Mouse (Mus musculus) midbrain, postnatal 0 days (tissue): ENCODE measurements around the gene Gm21897. TPM values are rescaled to one million over a fixed set of nuclear protein-coding genes. Genes with fewer than 3 reads are reported as not detected.
"Not testable (repeated sequence)": the region's sequence is repeated elsewhere in the genome, so short reads cannot be mapped to it uniquely, and the experiment has no call there.

Experiments used
- ATAC-seq: fragments of 200-750 bp; cut with Nextera tagmentation; 2 replicates; pipeline ENCODE4 v1.8.0; 2017; ENCODE audit warnings: moderate number of reproducible peaks, mild to moderate bottlenecking, moderate TSS enrichment, moderate library complexity; ENCODE audit not compliant: low FRiP score
- DNase-seq: peaks from one replicate; pipeline ENCODE4 v3.0.0-alpha.2; 2015; ENCODE audit warnings: low spot score
- H3K27ac ChIP-seq: fragments of 300-500 bp; sonication (generic); 2 replicates; pipeline ENCODE4 v1.5.1; 2014; ENCODE audit warnings: low read depth, mild to moderate bottlenecking, low read length, mixed read lengths
- H3K27me3 ChIP-seq: fragments of 300-500 bp; sonication (generic); 2 replicates; pipeline ENCODE4 v1.6.1; 2014; ENCODE audit warnings: low read length, control low read depth, mixed read lengths; ENCODE audit not compliant: insufficient read depth
- H3K36me3 ChIP-seq: fragments of 300-500 bp; sonication (generic); 2 replicates; pipeline ENCODE4 v1.6.1; 2014; ENCODE audit warnings: low read length, control low read depth, mixed read lengths; ENCODE audit not compliant: insufficient read depth
- H3K4me1 ChIP-seq: fragments of 300-500 bp; sonication (generic); 2 replicates; pipeline ENCODE4 v1.6.1; 2014; ENCODE audit warnings: mild to moderate bottlenecking, control low read depth, antibody characterized with exemption, low read length, mixed read lengths; ENCODE audit not compliant: insufficient read depth
- H3K4me2 ChIP-seq: fragments of 300-500 bp; sonication (generic); 2 replicates; pipeline ENCODE4 v1.6.1; 2014; ENCODE audit warnings: low read depth, mild to moderate bottlenecking, low read length, mixed read lengths; ENCODE audit not compliant: poor library complexity, severe bottlenecking
- H3K4me3 ChIP-seq: fragments of 300-500 bp; sonication (generic); 2 replicates; pipeline ENCODE4 v1.5.1; 2014; ENCODE audit warnings: low read depth, mild to moderate bottlenecking, low read length, moderate library complexity
- H3K9ac ChIP-seq: fragments of 300-500 bp; sonication (generic); replicated peaks from 2 replicates; pipeline ENCODE4 v1.6.1; 2014; ENCODE audit warnings: mild to moderate bottlenecking, low read length, moderate library complexity, mixed read lengths; ENCODE audit not compliant: poor library complexity, severe bottlenecking
- H3K9me3 ChIP-seq: fragments of 300-500 bp; sonication (generic); 2 replicates; pipeline ENCODE4 v1.6.1; 2016; ENCODE audit warnings: low read length, control low read depth
- CTCF ChIP-seq: IDR thresholded peaks from 2 replicates; pipeline ENCODE4 v1.5.1; 2016; ENCODE audit warnings: antibody characterized with exemption, mild to moderate bottlenecking
- WGBS: fragments of 180-500 bp; shearing (Covaris S2); extraction: QIAGEN DNeasy Blood & Tissue Kit; methylation state at CpG from one replicate; pipeline ENCODE4 v1.1.7; 2014; 5-methylcytosine and 5-hydroxymethylcytosine counted together
- polyA plus RNA-seq: library from polyadenylated mRNA; unstranded; fragments of >200 nt; fragmentation: Nextera tagmentation; extraction: Ambion mirVana; gene quantifications from 2 replicates; pipeline ENCODE4 v1.2.1, GENCODE M21; 2015
- total RNA-seq: library from RNA; depleted of rRNA; stranded (reverse); fragments of >200 nt; gene quantifications from 2 replicates; pipeline ENCODE4 v1.2.3, GENCODE M21; 2014; rRNA removed

Gm21897 gene
- total RNA-seq = not detected in 2 replicates
- not detected in 2 replicates for polyA plus RNA-seq

DNA sequence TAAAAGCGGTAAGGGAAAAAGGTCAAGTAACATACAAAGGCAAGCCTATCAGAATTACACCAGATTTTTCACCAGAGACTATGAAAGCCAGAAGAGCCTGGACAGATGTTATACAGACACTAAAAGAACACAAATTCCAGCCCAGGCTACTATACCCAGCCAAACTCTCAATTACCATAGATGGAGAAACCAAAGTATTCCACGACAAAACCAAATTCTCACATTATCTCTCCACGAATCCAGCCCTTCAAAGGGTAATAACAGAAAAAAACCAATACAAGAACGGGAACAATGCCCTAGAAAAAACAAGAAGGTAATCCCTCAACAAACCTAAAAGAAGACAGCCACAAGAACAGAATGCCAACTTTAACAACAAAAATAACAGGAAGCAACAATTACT lies at the start of gene Gm21897:
Gene Gm21897, plus strand, starts transcription at position 301 of the 400 bp plus-strand sequence.
- not testable (repeated sequence) for DNase-seq, H3K36me3 ChIP-seq, H3K9ac ChIP-seq, H3K9me3 ChIP-seq, H3K4me1 ChIP-seq, H3K4me2 ChIP-seq, ATAC-seq, H3K27ac ChIP-seq, H3K27me3 ChIP-seq, H3K4me3 ChIP-seq
- WGBS = no CpG with 5 or more reads among the region's 4 CpGs

DNA sequence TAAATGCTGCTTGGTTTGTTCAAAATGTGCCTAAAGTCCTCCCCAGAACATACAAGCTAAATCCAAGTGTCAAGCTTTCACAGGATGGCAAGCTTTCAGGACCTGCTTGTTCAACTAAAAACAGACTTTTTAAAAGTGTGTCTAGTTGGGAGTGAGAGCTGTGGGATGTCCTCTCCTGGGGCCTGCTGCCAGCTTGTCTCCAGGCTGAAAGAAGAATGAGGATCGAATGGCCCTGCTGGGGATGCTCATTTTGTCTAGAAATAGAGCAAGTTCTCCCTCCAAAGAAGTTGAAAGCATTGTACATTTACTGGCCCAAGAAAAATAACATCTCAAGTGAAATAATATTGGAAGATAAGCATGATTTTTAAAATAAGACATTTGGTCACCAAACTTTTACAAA lies 45.0 kb upstream of the Gm21897 start:
- 61% methylated on average over 1 of the region's 1 CpGs for WGBS
- no peak overlapping the region for H3K4me2 ChIP-seq
- ATAC-seq (no peak), DNase-seq (no peak)
- no peaks in the 10 kb centered on the region for H3K27me3 ChIP-seq
- H3K36me3 ChIP-seq = no peaks in the 10 kb centered on the region
- H3K9ac ChIP-seq = no peak overlapping the region
- no peak for TF ChIP-seq CTCF
- no peak overlapping the region for H3K4me3 ChIP-seq
- H3K27ac ChIP-seq = no peak overlapping the region
- H3K4me1 ChIP-seq = no peaks in the 10 kb centered on the region
- no peaks in the 10 kb centered on the region for H3K9me3 ChIP-seq

GRCm38 (mm10) chr16:15277461-15277860 lies 39.8 kb upstream of the Gm21897 start:
- Histone ChIP-seq H3K4me1 (no peaks in the 10 kb centered on the region), H3K9ac (no peak overlapping the region), H3K4me2 (no peak overlapping the region), H3K9me3 (no peaks in the 10 kb centered on the region), H3K4me3 (no peak overlapping the region), H3K27ac (no peak overlapping the region), H3K27me3 (no peaks in the 10 kb centered on the region), H3K36me3 (no peaks in the 10 kb centered on the region)
- DNase-seq (no peak), ATAC-seq (no peak)
- TF ChIP-seq CTCF = no peak

- WGBS = 58% methylated on average over 3 of the region's 3 CpGs
- H3K9me3 ChIP-seq = no peaks in the 10 kb centered on the region
- no peaks in the 10 kb centered on the region for H3K36me3 ChIP-seq
- no peak overlapping the region for H3K9ac ChIP-seq
- H3K4me1 ChIP-seq = no peaks in the 10 kb centered on the region
- H3K27ac ChIP-seq = no peak overlapping the region
- no peak for DNase-seq
- no peak for ATAC-seq
- H3K4me3 ChIP-seq = no peak overlapping the region
- TF ChIP-seq CTCF = no peak
- H3K4me2 ChIP-seq = no peak overlapping the region
- H3K27me3 ChIP-seq = no peaks in the 10 kb centered on the region
These were observed 24.2 kb upstream of the Gm21897 start for GRCm38 (mm10) chr16:15293041-15293440.

GRCm38 (mm10) chr16:15294289-15294688 lies 23.0 kb upstream of the Gm21897 start:
- WGBS = 82% methylated on average over 1 of the region's 1 CpGs

DNA sequence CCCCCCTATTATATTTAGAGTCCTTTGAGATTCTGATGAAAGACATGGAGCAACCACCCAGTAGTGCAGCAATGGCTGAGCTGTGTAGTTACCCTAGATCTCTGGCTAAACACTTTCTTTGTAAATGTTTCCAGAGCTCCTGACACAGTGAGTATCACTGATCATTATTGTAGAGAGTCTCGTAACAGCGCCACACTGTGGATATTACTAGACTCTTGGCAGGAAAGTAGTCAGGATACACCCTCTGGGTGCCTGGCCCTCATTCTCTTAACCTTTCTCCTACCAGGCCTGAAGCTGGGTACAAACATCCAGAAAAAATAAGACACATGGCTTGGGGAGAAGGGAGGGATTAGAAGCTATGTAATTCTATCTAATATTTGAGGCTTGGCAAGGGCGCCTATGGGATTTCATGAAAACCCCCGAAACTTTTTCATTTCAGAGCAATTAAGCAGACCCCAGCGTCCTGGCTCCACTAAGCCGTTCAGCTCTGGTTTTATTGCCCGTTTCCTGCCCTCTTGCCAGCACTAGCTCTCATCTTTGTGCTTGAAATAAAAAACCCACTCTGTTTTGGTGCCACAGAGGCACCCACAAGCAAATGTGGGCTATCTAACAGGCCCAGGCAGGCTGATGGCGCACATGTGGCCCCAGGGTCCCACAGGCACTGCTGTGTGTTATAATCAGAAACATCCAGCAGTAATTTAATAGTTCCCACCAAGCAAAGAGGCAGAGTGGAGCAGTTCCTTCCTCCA lies 22.2 kb upstream of the Gm21897 start:
- DNase-seq (peak; percentile 41), ATAC-seq (no peak; the same call in 1 of the 2 replicates)
- no peaks in the 10 kb centered on the region for H3K27me3 ChIP-seq

More at GRCm38 (mm10) chr16:15294289-15294688, 23.0 kb upstream of the Gm21897 start:
- Histone ChIP-seq H3K27me3 (no peaks in the 10 kb centered on the region), H3K9me3 (no peaks in the 10 kb centered on the region), H3K9ac (no peak overlapping the region), H3K4me3 (no peak overlapping the region), H3K4me2 (no peak overlapping the region), H3K36me3 (no peaks in the 10 kb centered on the region), H3K4me1 (no peaks in the 10 kb centered on the region), H3K27ac (no peak overlapping the region)
- no peak for ATAC-seq
- DNase-seq = no peak
- no peak for TF ChIP-seq CTCF

More for the DNA sequence above, 22.2 kb upstream of the Gm21897 start:
- Histone ChIP-seq H3K27ac (no peak overlapping the region), H3K9ac (no peak overlapping the region), H3K9me3 (no peaks in the 10 kb centered on the region), H3K4me1 (no peaks in the 10 kb centered on the region), H3K4me2 (no peak overlapping the region), H3K36me3 (no peaks in the 10 kb centered on the region), H3K4me3 (no peak overlapping the region)
- WGBS = 69% methylated on average over 8 of the region's 8 CpGs
- peak; percentile 63 for TF ChIP-seq CTCF
